Mouse (Mus musculus) bone marrow macrophage, adult 2 months (primary cell): ENCODE measurements at regions not wholly inside any gene's neighbourhood (a gene's known extent, or its start where the extent isn't known, plus 50 kb on each side); places are given as distances from the start of the nearest gene placed in this dataset.

Experiments
- CTCF ChIP-seq: IDR thresholded peaks from 2 replicates; pipeline ENCODE4 v1.5.1; 2012; ENCODE audit warnings: low read depth, mild to moderate bottlenecking, low read length, moderate library complexity
- POLR2A ChIP-seq: IDR thresholded peaks from 2 replicates; pipeline ENCODE4 v1.6.1; 2012; ENCODE audit warnings: mild to moderate bottlenecking, low read depth, low read length, borderline replicate concordance

- TF ChIP-seq CTCF (no peak), POLR2A (no peak)
These were observed 60.8 kb upstream of the Dab2 start for GRCm38 (mm10) chr15:6238755-6239154.
